Comparison of ENCODE assay signal across 9 mouse cellular contexts in the genomic region with DNA sequence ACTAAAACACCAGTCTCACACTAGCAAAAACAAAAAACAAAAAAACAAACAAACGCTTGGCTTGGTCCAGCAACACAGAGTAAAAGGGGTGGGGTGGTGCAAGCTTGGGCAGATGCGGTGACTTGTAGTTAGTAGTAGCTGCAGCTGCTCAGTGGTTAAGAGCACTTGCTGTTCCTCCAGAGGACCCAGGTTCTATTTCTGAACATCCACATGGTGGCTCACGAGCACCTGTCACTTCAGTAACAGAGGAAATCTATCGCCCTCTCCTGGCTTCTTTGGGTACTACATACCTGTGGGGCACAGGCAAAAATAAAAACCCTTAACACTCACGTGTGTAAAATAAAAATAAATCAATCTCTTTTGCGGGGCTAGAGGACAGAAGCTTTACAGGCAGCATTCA. TPM values are rescaled to one million over a fixed set of nuclear protein-coding genes. Genes with fewer than 3 reads are reported as not detected.
DNase-seq lines count a peak whose midpoint lies in the region; ATAC-seq and TF ChIP-seq lines count a peak whose summit lies in the region.
"Had no signal": no experiment of that assay in that cellular context is flagged by ENCODE, and none has a peak within 500 bp of the region (broad histone marks: within the 10 kb centered on the region; RNA-seq: fewer than 3 reads in every experiment).

No protein-coding gene starts in this region.

- no peak for TF ChIP-seq POLR2A in thymus, adult 2 months (IDR thresholded peaks at IDR 0.05; ENCODE audit: control insufficient read depth, extremely low read depth, insufficient read depth, low read length, poor library complexity)

- no peak overlapping the region for H3K27ac ChIP-seq in embryonic facial prominence, embryonic 11.5 days (replicated peaks; ENCODE audit: low read depth, low read length)
- no peak overlapping the region for H3K27ac ChIP-seq in thymus, adult 2 months (ENCODE audit: control insufficient read depth, insufficient read depth, low read length)
- H3K27ac ChIP-seq: macrophage had no signal

- H3K4me3 ChIP-seq in embryonic facial prominence, embryonic 11.5 days (ENCODE audit: low read depth, low read length): no peak overlapping the region
- H3K4me3 ChIP-seq in thymus, adult 2 months (ENCODE audit: control insufficient read depth, insufficient read depth, low read length): no peak overlapping the region

- 44% methylated on average over 6 of the region's 6 CpGs for WGBS in embryonic facial prominence, embryonic 11.5 days
- WGBS in thymus, adult 2 months: 11% methylated on average over 6 of the region's 6 CpGs

- H3K4me1 ChIP-seq in embryonic facial prominence, embryonic 11.5 days (ENCODE audit: control insufficient read depth, insufficient read depth, low read length): no peaks in the 10 kb centered on the region
- H3K4me1 ChIP-seq in thymus, adult 2 months (replicated peaks; ENCODE audit: control insufficient read depth, insufficient read depth, low read length): peaks cover 5% of the 10 kb centered on the region

- TF ChIP-seq CTCF in thymus, adult 2 months (IDR thresholded peaks at IDR 0.05; ENCODE audit: borderline replicate concordance, control insufficient read depth, extremely low read depth, insufficient read depth, low read length, poor library complexity): no peak

- no peak for ATAC-seq in embryonic facial prominence, embryonic 11.5 days (replicated peaks; ENCODE audit: insufficient number of reproducible peaks, low FRiP score, low TSS enrichment, low read depth)
- ATAC-seq in megakaryocyte progenitor cell, adult 5-6 weeks (replicated peaks; ENCODE audit: poor library complexity): peak; percentile 94

- H3K36me3 ChIP-seq in embryonic facial prominence, embryonic 11.5 days (replicated peaks; ENCODE audit: control insufficient read depth, insufficient read depth, low read depth, low read length): no peaks in the 10 kb centered on the region
- no peaks in the 10 kb centered on the region for H3K36me3 ChIP-seq in thymus, adult 2 months (ENCODE audit: control insufficient read depth, insufficient read depth, low read length)

- no peaks in the 10 kb centered on the region for H3K9me3 ChIP-seq in embryonic facial prominence, embryonic 11.5 days (replicated peaks; ENCODE audit: control insufficient read depth, low read length)

- no peak overlapping the region for H3K9ac ChIP-seq in embryonic facial prominence, embryonic 11.5 days (replicated peaks; ENCODE audit: low read length)

- H3K4me2 ChIP-seq in embryonic facial prominence, embryonic 11.5 days (ENCODE audit: low read depth, low read length): no peak overlapping the region

- DNase-seq in gastrocnemius, postnatal 10 days: peak; percentile 54
- DNase-seq in gastrocnemius, adult 8-10 months (ENCODE audit: low spot score in 2 of 2): no peak
- DNase-seq in B cell, adult 2 months: peak; percentile 68 to 73
- peak; percentile 51 for DNase-seq in adipocyte (ENCODE audit: low spot score)
- peak; percentile 79 for DNase-seq in embryonic facial prominence, embryonic 11.5 days (ENCODE audit: low spot score)
- DNase-seq in layer of hippocampus, adult 11-12 months (ENCODE audit: low spot score): peak; percentile 45
- DNase-seq in thymus, adult 2 months: peak; percentile 76

- no peaks in the 10 kb centered on the region for H3K27me3 ChIP-seq in embryonic facial prominence, embryonic 11.5 days (ENCODE audit: control insufficient read depth, insufficient read depth, low read length)
- no peaks in the 10 kb centered on the region for H3K27me3 ChIP-seq in thymus, adult 2 months (ENCODE audit: control insufficient read depth, insufficient read depth, low read length)

RNA-seq across cellular contexts. Expression of a gene that starts 23.8 kb away (rescaled TPM):
- total RNA-seq in gastrocnemius, postnatal 10 days (2021): under 1 TPM; 0.50 to 0.70 TPM
- total RNA-seq in gastrocnemius, adult 8-10 months (2022): under 1 TPM in 1 of 4 experiments, not detected in 3; 0.05 TPM
- 10.8 and 11.0 TPM in 2 replicates for polyA plus RNA-seq in embryonic facial prominence, embryonic 11.5 days (2014; fragmentation: Nextera tagmentation; extraction: Ambion mirVana)
- not detected in 2 replicates for total RNA-seq in megakaryocyte progenitor cell, adult 5-6 weeks (2015)
- not detected in 2 replicates for total RNA-seq in megakaryocyte progenitor cell, adult 5-6 weeks (2017)
- 8.0 and 8.2 TPM in 2 replicates for polyA plus RNA-seq in thymus, adult 2 months (2012; rRNA removed)
- polyA plus RNA-seq: macrophage had no signal

RNA-seq across cellular contexts. Expression of a gene that starts 34.1 kb away (rescaled TPM):
- total RNA-seq in gastrocnemius, postnatal 10 days (2021): not detected
- total RNA-seq in gastrocnemius, adult 8-10 months (2022): not detected
- polyA plus RNA-seq in embryonic facial prominence, embryonic 11.5 days (2014; fragmentation: Nextera tagmentation; extraction: Ambion mirVana): not detected in 2 replicates
- total RNA-seq in megakaryocyte progenitor cell, adult 5-6 weeks (2015): not detected in 2 replicates
- total RNA-seq in megakaryocyte progenitor cell, adult 5-6 weeks (2017): not detected in 2 replicates
- polyA plus RNA-seq in thymus, adult 2 months (2012; rRNA removed): not detected in 2 replicates
- polyA plus RNA-seq: macrophage had no signal

RNA-seq across cellular contexts. Expression of a gene that starts 38.8 kb away (rescaled TPM):
- 100 to 1,000 TPM; 111 to 136 TPM for total RNA-seq in gastrocnemius, postnatal 10 days (2021)
- 100 to 1,000 TPM in 3 of 4 experiments, 10 to 100 TPM in 1; 99.2 to 128 (median 106) TPM for total RNA-seq in gastrocnemius, adult 8-10 months (2022)
- 4.7 and 8.0 TPM in 2 replicates for polyA plus RNA-seq in embryonic facial prominence, embryonic 11.5 days (2014; fragmentation: Nextera tagmentation; extraction: Ambion mirVana)
- total RNA-seq in megakaryocyte progenitor cell, adult 5-6 weeks (2015): 111 and 130 TPM in 2 replicates
- 8.4 and 9.5 TPM in 2 replicates for total RNA-seq in megakaryocyte progenitor cell, adult 5-6 weeks (2017)
- polyA plus RNA-seq in thymus, adult 2 months (2012; rRNA removed): 69.5 and 76.2 TPM in 2 replicates

Comparison
In these comparisons a context has a peak if more than half of its experiments do, and no peak if none do; other contexts are left out.
1. DNase-seq: peak in gastrocnemius, postnatal 10 days (single experiment), B cell, adult 2 months (2 of 2), adipocyte (single experiment), embryonic facial prominence, embryonic 11.5 days (single experiment), layer of hippocampus, adult 11-12 months (single experiment) and thymus, adult 2 months (single experiment); none in gastrocnemius, adult 8-10 months (0 of 2).